Mouse (Mus musculus) bone marrow, adult 2 months (tissue): ENCODE measurements around the gene Cox6a2.

ENCODE experiments used
- CTCF ChIP-seq: fragments of 200-500 bp; IDR thresholded peaks from 2 replicates; pipeline ENCODE4 v1.5.1; 2011; ENCODE audit warnings: low read length, control low read depth; ENCODE audit not compliant: control insufficient read depth, insufficient read depth
- POLR2A ChIP-seq: fragments of 200-500 bp; IDR thresholded peaks from 2 replicates; pipeline ENCODE4 v1.6.1; 2011; ENCODE audit warnings: low read depth, mild to moderate bottlenecking, control low read depth, low read length, borderline replicate concordance; ENCODE audit not compliant: control insufficient read depth

GRCm38 (mm10) chr7:128240131-128240784 lies 34.1 kb upstream of the Cox6a2 start:
- TF ChIP-seq CTCF (no peak), POLR2A (no peak)
